Mouse (Mus musculus): ENCODE measurements at regions not wholly inside any gene's neighbourhood (a gene's known extent, or its start where the extent isn't known, plus 50 kb on each side); places are given as distances from the start of the nearest gene placed in this dataset.

DNA sequence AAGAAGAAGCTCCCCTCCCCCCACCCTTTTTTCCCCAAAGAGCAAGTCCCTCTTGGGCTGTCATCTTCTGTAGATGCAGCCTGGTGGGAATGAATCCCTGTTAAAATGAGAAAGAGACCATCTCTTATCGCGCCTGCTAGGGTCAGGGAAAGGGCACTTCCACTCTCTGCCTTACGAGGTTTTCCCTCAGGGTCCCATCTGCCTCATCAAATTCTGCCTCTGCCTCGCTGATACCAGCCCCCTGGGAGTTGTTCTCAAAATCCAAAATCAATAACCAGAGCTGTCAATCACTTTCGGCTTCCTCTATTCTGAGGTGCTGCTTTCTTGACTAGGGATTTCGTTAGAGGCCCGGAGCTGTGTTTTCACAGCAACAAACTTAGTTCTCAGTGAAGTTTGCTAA, 255.7 kb downstream of the Stim2 start:
- no peak for DNase-seq (ENCODE audit: low spot score)

DNA sequence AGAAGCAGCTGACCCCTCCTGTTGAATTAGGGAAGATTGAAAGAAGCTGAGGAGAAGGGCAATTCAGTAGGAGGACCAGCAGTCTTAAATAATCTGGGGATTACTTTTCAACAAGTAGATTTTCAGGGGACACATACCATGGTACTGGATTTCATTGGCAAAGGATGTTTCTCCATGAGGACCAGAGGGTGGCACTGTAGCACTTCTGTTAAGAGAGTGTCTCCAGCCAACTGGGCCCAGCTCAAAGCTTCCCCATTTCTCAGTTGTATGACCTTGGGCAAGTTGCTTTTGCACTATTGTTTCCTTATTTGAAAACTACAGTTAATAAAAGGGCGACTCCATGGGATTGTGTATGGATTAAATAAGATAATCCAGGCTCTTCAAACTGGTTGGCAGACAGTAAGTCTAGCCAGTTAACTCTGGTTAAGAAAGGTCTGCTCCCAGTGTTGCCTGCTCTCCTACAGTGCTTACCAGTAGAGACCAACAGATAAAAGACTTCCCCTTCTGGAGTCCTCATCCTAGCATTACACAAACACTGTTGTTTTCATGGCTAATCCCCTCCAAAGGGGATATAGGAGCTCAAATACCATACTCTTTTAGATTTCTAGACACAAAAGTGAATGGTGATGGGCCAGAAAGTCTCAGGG, 259.9 kb downstream of the Stim2 start:
- DNase-seq (ENCODE audit: low spot score): peak; percentile 19

DNA sequence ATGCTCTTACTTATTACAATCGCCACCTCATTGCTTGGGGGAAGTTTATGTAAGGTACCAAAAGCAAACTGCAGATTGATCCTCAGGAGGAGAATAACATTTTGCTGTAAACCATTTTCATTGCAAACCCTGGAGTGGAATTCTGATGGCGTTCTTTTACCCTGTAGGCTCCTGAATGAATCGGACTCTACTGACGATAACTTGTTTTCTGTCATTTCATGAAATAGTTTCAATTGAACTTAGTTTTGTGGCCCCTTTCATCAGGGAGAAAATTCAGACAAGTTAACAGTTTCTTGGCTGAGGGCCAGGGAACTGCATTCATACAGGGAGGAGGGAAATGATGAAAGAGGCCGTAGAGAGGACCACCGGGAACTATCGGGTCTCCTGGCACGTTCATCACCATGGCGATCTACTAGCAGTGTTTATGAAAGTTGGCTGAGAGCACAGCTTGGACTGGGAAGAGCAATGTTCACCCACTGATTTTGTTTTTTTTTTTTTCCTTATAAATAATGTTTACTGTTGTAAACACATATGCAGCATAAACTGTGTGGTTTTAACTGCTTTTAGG, 266.7 kb downstream of the Stim2 start:
- DNase-seq (ENCODE audit: low spot score): no peak

DNA sequence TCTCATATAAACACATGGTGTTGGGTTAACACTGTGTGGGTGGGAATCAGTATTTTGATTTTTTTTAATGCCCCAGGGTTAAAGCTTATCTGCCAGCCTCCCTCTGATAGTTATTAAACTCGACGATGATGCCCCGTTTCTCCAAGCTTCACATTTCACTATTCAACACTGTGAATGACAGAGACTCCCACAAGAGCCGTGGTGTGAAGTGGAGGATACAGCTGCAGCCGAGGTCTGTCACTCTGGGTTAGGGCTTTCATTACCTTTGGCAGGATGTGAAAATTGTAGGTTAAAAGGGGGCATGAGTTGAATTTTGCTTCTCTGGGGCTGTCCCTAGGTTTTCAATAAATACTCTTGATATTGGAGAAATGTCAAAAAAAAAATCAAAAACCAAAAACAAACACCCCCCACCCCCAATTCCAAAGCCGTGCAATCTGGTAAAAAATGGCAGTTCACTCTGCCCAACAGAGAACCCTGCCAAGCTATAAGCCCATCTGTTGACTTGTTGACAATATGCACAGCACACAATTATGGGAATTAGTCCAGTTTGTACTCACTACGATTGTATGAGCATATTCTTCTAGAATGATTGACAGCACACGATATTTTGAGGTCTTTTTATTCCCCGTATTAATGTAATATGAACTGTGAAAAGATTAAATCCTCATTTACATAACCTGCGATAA, 269.7 kb downstream of the Stim2 start:
- no peak for DNase-seq (ENCODE audit: low spot score)

DNA sequence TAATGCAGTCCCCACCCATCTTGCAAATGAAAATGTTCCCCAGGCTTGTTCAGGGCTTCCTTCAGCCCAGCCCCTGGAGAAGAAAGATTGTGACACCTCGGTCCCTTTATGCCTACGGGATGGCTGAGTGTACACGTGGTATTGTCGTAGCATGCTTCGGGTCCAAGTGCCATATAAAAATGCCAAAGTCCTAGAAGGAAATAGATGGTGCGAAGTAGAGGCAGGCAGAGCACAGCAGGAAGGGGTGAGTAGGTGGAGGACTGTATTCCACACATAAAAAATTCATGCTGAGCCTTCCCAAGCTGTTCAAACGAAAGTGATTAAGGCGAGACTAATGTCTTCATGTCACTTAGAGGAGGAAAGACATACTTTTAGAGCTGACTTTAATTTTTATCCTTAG, 281.1 kb downstream of the Stim2 start:
- DNase-seq (ENCODE audit: low spot score): no peak

DNA sequence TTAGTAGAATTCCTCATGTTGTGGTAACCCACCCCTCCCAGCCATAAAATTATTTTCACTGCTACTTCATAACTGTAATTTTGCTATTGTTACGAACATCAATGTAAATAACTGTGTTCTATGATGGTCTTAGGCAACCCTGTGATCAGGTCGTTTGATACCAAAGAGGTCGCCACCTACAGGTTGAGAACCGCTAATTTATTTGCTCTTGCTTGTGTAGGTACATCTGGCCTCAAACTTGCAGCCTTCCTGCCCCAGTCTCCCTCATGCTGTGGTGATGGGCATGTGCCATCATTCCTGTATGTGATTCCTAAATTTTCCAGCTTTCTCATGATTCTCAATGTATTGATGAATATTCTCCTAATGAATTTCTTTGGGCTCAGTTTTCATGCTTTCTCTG, 282.4 kb downstream of the Stim2 start:
- DNase-seq (ENCODE audit: low spot score): no peak

DNA sequence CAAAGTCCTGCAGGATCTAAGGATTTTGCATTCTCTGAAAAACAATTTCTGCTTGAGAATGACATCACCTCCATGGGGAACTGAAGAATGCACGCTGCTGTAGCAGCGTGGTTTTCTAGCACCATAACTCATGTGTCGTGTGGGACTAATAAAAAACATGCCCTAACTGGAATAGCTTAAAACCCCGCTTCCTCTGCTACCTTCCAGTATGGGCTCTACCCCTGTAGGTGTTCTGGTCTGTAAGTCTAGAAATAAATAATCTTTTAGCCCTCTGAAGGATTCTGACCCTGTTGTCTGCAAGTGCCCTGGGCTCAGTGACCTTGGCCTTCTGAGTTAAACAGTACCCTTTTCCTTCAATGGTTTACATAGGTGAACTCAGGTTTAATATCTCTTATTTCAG, 282.8 kb downstream of the Stim2 start:
- no peak for DNase-seq (ENCODE audit: low spot score)

DNA sequence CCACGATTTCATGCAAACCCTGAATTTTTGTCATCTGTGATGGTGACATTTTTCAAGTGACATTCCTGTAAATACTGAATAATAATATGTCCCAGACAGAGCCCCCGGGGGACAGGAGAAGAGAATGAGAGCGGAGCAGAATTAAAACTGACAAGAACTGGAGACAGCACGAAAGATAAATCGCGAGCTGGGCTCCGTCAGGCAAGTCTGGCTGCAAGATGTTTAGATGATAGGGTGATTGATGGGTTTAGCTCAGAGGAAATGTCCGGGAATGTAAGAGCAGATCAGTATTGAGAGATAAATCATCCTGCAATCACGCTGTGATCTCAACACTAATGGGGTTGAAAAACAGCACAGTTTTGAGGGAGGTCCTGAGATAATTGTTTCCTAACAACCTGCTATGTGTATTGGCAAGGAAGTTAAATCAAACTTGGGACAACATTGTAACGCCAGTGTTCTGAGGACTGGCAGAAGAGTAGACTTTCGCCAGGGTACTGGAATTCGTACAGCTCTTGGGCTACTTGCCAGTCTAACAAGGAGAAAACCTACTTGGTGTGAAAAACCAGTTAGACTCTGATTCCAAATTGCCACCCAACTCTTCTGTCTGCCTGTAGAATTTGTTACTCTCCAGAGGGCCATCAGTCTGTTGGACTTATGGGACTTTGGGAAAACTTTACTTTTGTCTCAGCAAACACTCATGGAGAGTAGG, 292.2 kb downstream of the Stim2 start:
- DNase-seq (ENCODE audit: low spot score): no peak

DNA sequence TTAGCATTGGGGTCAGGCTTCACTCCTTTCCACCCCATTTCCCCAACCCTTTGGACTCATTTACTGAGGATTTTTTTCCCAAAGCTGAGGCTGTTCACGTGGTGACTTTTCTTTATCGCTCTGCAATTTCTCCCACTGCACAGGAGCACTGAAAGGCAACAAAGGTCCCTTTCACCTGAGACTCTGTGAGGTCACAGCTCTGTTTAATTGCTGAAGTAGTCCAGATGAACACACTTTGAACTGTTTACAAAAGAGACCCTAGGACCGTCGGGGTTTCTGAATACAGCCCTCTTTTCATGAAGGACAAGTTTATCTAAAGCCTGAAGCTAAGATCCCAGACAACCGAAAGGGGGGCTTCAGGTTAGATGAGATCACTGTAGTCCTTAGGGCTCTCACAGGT, 293.6 kb downstream of the Stim2 start:
- no peak for DNase-seq (ENCODE audit: low spot score)

DNA sequence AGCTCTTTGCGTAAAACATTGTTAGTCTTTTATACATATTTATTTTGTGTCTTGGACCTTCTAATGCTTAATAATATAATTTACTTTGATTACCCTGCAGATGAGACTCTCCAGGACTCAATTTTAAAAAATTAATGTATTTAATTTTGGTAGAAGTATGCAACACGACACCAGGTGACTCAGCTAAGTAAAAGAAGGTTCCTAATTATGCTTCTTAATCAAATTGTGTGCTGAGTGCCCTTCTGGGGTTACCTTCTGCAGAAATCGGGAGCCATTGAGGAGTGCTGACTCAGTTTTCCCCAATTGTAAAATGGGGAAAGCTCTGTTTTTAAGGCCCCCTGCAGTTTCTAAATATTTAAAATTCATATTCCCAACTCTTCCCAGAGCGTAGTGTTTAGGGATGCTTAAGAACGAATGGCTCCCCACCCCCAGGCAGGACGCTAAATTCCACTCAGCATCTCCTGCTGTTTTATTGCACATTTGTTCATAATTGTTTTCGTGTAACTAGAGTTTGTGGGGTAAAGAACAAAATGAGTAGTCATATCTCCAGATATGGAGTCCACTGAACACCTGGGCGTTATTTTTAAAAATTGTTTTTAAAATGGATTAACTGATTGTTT, 315.5 kb downstream of the Stim2 start:
- DNase-seq (ENCODE audit: low spot score): no peak

DNA sequence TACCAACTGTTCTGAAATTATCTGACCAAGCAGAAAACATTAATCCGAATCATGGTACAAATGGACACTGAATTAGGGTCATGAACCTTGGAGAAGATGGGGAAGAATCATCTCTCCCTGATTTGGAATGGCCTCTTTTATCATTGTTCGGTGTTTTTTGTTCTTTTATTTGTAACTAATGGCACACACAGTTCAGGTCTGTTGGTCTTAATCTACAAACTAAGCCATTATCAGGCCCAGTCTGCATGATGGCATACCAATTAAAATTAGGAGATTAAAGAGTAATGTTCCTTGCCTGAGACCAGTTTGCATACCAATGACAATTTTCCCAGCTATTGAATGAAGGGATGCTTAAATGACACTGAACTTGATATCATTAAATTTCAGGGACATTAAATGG, 332.1 kb downstream of the Stim2 start:
- DNase-seq (ENCODE audit: low spot score): no peak

DNA sequence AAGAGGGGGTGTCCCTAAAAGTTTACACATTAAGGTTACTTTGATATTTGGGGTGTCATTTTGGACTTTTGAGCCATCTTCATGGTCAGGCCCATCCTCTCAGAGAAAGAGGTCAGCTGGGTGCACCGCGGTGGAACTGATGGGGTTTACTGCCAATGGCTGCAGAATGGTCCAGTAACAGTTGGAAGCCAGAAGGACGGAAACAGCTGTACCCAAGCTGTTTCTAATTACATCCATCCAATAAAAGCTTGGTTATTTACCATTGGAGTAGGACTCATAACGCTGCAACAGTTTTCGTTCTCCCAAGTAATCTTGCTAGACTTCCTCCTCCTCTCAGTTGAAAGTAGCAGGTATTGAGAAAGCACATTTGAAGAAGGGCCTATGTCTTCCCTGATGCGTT, 344.7 kb downstream of the Stim2 start:
- no peak for DNase-seq (ENCODE audit: low spot score)

DNA sequence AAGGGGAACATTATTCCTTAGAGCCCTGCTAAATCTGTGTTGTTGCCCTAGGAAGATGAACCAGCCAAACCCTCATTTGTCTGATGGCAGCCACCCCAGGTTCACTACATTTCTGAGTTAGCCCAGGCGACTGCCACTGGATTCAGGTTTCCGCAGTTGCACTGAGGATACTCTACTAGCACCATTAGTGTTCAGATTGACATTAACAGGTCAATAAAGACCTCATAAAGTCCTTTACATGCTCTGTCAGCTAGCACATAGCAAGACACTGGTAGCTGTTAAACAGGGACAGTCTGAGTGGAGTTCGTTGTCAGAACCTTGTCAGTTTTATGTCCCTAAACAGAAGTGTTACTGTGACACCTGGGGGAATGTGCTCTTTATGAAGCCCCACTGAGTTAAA, 345.1 kb downstream of the Stim2 start:
- no peak for DNase-seq (ENCODE audit: low spot score)

DNA sequence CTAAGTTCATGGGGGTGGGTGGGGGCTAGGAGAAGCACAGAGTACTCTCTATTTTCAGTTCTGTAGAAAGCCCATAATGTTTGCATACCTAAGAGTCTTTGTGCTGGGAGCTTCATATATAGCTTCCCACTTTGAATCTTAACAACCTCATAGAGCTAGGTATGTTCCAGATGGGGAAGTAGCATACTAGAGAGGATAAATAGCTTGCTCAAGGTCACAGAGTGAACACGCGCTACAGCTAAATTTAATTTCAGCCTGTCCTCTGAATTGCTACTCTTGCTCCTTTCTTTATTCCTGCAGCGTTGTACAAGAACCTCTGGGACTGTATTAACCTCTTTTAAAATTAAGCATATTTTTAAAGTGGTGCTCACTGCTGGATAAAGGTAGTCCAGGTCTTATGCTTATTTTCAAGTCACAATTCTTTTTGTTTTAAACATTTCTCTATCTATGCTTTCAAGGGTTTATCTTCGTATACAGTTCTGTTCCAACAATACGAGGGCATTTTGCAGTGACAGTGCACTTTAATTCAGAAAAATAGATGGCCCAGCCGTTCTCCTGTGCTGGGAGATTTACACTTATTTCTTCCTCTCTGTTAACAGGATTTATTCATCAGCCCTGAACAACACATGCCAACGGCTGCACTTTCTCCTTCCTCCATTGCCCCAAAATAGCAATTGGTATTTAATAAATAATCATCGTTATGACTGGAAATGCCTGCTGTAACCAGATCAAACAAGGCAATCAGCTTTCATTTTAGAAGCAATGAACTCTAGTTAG, 350.7 kb downstream of the Stim2 start:
- no peak for DNase-seq (ENCODE audit: low spot score)

DNA sequence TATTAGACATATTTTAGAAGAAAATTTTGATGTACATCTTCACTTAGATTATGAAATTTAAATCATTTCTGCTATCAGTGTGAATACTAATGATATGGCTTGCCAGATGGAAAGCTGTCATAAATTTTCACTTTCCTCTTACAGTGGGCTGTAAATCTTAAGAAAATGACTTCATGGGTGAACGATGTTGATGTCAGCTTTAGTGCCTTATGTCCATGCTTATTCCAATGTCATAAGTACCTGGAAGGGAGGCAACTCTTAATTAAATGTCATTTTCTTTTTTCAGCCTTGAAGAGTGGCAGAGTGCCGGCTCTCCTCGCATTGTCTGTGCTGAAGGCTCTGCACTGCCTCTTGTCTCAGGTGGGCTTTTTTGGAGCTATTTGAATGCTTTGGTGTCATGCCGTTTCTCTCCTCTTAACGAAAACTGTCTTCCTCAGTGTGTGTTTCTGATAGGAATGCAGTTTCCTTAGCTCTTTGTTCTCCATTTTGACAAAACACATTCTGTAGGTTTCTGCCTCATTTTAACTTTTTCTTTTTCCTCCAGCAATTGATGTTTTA, 351.6 kb downstream of the Stim2 start:
- no peak for DNase-seq (ENCODE audit: low spot score)

DNA sequence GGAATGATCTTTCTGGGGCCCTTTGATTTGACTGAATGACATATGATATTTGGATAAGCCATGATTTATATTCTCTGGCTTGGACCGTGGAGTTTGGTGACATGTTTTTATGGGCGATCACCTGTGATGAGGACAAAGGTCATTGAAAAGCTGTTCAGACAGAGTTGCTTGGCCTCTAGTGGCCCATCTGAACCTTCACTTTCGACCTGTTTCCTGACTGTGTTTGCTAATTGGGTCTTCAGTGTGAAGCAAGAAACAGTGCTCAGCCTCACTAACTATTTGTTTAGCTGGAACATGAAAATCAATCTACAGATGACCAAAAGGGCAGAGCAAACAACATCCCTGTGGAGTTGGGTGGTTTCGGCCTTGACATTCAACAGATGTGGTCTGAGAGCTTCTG, 357.8 kb downstream of the Stim2 start:
- no peak for DNase-seq (ENCODE audit: low spot score)

DNA sequence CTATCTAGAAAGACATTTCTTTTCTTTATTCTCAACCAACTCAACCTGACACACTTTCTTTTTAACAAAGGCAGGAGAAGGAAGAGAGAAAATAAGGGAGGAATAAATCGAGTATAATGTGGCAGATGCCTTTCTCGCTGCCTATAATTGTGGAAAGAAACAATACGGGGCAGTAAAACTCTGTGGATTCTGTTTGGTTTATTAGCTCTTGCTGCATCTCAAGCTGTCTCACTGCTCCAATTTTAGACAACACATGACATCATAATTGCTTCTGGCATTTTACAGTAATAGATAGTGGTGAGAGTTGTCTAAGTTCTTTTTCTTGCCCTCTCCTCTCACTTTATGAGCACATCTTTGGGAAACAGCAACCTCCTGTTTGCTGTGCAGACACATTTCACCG, 359.2 kb downstream of the Stim2 start:
- DNase-seq (ENCODE audit: low spot score): no peak

DNA sequence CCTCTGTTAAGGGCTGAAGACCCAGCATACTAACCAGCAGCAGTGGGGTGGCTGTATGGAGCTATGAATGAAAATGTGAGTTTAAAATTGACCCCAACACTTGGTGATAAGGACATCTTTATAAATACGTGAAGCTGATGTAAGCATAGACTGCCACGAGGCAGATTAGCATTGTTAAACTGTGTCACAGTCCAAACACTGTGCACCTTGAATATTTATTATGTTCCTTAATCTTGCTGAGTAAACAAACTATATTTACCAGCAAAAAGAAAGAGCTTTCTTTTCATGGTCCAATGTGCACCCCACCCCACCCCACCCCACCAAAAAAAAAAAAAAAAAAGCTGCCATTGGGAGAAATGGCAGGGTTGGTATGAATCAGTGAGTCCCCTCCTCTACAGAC, 359.9 kb downstream of the Stim2 start:
- DNase-seq (ENCODE audit: low spot score): no peak
